Mouse (Mus musculus): ENCODE data around the gene Gls.

DNA sequence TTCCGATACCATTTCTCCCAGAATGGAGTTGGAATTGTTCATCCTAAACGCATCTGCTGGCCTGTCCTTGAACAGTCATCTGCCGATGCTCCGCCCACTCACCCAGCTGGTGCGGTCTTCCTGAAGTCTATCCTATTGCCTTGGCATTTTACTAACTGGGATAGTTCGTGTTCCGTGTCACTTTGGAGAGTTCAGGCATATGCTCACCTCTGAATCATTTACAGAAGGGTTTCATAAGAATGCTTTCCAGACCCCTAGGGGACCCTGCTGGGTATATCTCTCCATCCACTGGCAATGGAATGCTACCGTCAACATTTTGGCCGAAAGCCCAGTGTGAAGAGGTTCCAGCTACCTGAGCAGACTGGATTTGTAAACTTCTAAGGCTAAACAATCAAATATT is 37.3 kb upstream of the Gls start:
- TF ChIP-seq POLR2A (IDR thresholded peaks at IDR 0.05; ENCODE audit: low read depth, low read length): no peak
- TF ChIP-seq CTCF (IDR thresholded peaks at IDR 0.05; ENCODE audit: extremely low read depth, insufficient read depth, insufficient read length, insufficient replicate concordance): no peak

Data from spleen, adult 2 months (tissue).